Mouse (Mus musculus): ENCODE results near the gene Lilr4b.

GRCm38 (mm10) chr10:51432940-51433339 lies 47.5 kb upstream of the Lilr4b start:
- TF ChIP-seq GATA1 (IDR thresholded peaks at IDR 0.05; ENCODE audit: borderline replicate concordance, low read length) (no peak), FLI1 (IDR thresholded peaks at IDR 0.05; ENCODE audit: low read length) (no peak)
